Mouse (Mus musculus) embryonic facial prominence, embryonic 13.5 days (tissue): ENCODE measurements at regions not wholly inside any gene's neighbourhood (a gene's known extent, or its start where the extent isn't known, plus 50 kb on each side); places are given as distances from the start of the nearest gene placed in this dataset.
"Not testable (repeated sequence)": the region's sequence is repeated elsewhere in the genome, so short reads cannot be mapped to it uniquely, and the experiment has no call there.

Experiments used
- ATAC-seq: fragments of 200-750 bp; cut with Nextera tagmentation; 2 replicates; pipeline ENCODE4 v1.8.0; 2017; ENCODE audit warnings: low read depth; ENCODE audit not compliant: insufficient number of reproducible peaks, insufficient read depth, low FRiP score, low TSS enrichment
- H3K27ac ChIP-seq: fragments of 300-500 bp; sonication (generic); 2 replicates; pipeline ENCODE4 v1.5.1; 2015; ENCODE audit warnings: moderate library complexity, mild to moderate bottlenecking, inconsistent platforms
- H3K27me3 ChIP-seq: fragments of 300-500 bp; sonication (generic); 2 replicates; pipeline ENCODE4 v1.6.1; 2015; ENCODE audit warnings: mild to moderate bottlenecking, inconsistent platforms
- H3K36me3 ChIP-seq: fragments of 300-500 bp; sonication (generic); 2 replicates; pipeline ENCODE4 v1.6.1; 2015; ENCODE audit warnings: mild to moderate bottlenecking, inconsistent platforms
- H3K4me1 ChIP-seq: fragments of 300-500 bp; sonication (generic); 2 replicates; pipeline ENCODE4 v1.6.1; 2015; ENCODE audit warnings: inconsistent platforms
- H3K4me2 ChIP-seq: fragments of 300-500 bp; sonication (generic); 2 replicates; pipeline ENCODE4 v1.6.1; 2015; ENCODE audit warnings: moderate library complexity, mild to moderate bottlenecking, inconsistent platforms
- H3K4me3 ChIP-seq: fragments of 300-500 bp; sonication (generic); 2 replicates; pipeline ENCODE4 v1.5.1; 2015; ENCODE audit warnings: mild to moderate bottlenecking, inconsistent platforms
- H3K9ac ChIP-seq: fragments of 300-500 bp; sonication (generic); 2 replicates; pipeline ENCODE4 v1.6.1; 2015; ENCODE audit warnings: mild to moderate bottlenecking, inconsistent platforms
- H3K9me3 ChIP-seq: fragments of 300-500 bp; sonication (generic); 2 replicates; pipeline ENCODE4 v1.6.1; 2016; ENCODE audit warnings: inconsistent platforms
- WGBS: fragments of 180-500 bp; shearing (Covaris S2); methylation state at CpG from one replicate; pipeline ENCODE4 v1.1.7; 2015; ENCODE audit warnings: mixed read lengths; 5-methylcytosine and 5-hydroxymethylcytosine counted together

DNA sequence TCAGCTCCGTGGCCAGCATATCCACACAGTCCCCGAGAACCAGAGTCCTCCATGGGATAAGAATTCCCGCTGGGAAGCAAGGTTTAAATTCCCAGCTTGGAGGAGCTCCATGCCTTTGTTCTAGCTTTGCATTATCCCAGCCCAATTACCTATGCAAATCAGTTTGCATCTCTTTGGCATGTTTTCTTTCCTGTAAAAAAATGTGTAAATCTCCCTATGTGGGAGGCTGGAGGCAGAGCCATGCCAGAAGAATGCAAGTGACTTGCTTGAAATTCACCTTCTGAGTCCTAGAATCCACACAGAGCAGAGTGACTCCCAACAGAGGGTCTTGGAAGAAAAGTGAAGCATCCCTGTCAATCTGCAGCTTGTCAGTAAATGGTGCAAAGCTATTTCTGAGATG lies 388.9 kb downstream of the Tcerg1l start:
- ATAC-seq = no peak
- Histone ChIP-seq H3K4me3 (no peak overlapping the region), H3K27ac (no peak overlapping the region), H3K9ac (no peak overlapping the region), H3K9me3 (no peaks in the 10 kb centered on the region), H3K4me1 (peaks cover 8% of the 10 kb centered on the region; the same call in 1 of the 2 replicates), H3K27me3 (peaks cover 5% of the 10 kb centered on the region; the same call in 1 of the 2 replicates), H3K4me2 (no peak overlapping the region), H3K36me3 (no peaks in the 10 kb centered on the region)
- WGBS = 39% methylated on average over 3 of the region's 3 CpGs

DNA sequence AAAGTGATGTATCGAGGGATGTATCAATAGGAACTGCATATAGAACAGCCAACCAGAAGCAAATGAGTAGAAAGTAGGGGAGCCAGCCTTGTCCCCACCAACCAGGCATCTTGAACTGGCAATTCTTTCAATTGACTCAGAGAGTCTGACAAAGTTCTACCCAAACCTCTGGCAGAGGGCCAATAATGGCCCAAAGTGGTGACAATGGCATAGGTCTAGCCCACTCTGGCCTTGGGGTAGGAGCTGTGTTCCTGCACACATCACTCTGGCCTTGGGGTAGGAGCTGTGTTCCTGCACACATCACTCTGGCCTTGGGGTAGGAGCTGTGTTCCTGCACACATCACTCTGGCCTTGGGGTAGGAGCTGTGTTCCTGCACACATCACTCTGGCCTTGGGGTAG lies 373.5 kb downstream of the Tcerg1l start:
- H3K27me3 ChIP-seq, H3K36me3 ChIP-seq, H3K4me1 ChIP-seq, H3K27ac ChIP-seq, ATAC-seq, H3K4me2 ChIP-seq, H3K9me3 ChIP-seq, H3K4me3 ChIP-seq, H3K9ac ChIP-seq: not testable (repeated sequence)
- 91% methylated on average over 1 of the region's 1 CpGs for WGBS

DNA sequence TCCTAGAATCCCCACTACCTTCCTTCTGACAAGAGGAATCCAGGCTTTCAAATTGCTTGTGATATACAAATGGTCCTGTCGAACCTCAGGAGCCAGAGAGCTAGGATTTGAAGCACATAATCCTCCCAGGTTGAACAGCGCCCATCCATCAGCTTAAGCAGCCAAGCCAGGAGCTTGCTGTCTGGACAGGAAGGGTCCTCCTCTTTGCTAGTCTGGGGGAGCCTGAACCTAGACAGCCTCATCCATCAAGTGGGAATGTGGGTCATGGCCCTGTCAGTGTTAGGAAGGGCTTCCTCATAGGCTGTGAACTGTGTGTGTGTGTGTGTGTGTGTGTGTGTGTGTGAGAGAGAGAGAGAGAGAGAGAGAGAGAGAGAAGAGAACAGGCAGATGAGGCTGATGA lies 345.8 kb downstream of the Tcerg1l start:
- H3K4me2 ChIP-seq = no peak overlapping the region
- H3K9ac ChIP-seq = no peak overlapping the region
- no peak for ATAC-seq
- H3K27ac ChIP-seq = no peak overlapping the region
- no peaks in the 10 kb centered on the region for H3K4me1 ChIP-seq
- no peak overlapping the region for H3K4me3 ChIP-seq
- H3K9me3 ChIP-seq = no peaks in the 10 kb centered on the region
- 76% methylated on average over 2 of the region's 2 CpGs for WGBS
- no peaks in the 10 kb centered on the region for H3K36me3 ChIP-seq
- no peaks in the 10 kb centered on the region for H3K27me3 ChIP-seq

DNA sequence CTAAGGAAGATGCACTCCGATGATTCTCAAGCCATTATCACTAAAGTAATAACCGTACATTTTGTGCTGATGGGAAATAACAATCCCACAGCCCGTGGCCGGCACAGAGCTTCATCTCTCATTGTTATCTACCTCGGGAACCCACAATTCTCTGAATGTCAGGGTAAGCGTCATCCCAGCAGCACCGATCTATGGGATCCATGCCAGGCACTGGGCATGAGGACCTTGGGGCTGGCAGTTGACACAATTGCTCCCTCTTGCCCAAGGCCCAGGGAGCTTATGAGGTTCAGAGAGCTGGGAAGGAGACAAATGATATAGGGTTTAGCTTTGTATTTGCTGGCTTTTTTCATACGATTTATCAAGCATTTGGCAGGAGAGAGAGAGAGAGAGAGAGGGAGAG lies 342.8 kb downstream of the Tcerg1l start:
- no peaks in the 10 kb centered on the region for H3K27me3 ChIP-seq
- no peaks in the 10 kb centered on the region for H3K9me3 ChIP-seq
- H3K9ac ChIP-seq = no peak overlapping the region
- no peak overlapping the region for H3K4me3 ChIP-seq
- no peak for ATAC-seq
- no peaks in the 10 kb centered on the region for H3K36me3 ChIP-seq
- no peak overlapping the region for H3K27ac ChIP-seq
- no peak overlapping the region for H3K4me2 ChIP-seq
- 88% methylated on average over 8 of the region's 8 CpGs for WGBS
- H3K4me1 ChIP-seq = no peaks in the 10 kb centered on the region

DNA sequence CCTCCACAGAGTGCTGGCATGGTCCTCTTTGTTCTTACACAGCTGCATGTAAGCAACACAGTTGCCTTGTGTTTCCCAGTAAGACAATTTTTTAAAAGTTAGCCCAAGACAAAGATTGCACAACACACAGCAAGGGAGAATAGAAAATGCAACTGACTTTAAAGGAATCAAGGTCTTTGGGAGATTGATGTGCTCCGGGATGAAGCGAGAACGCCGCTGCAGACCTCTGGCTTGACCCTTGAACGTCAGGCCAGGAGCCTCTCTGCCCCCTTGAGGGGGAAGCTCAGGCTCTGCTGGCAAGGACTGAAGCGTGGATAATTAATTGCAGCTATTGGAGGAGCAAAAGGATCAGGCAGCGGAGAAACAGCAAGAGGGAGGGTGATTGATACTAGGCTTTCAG lies 336.4 kb downstream of the Tcerg1l start:
- H3K36me3 ChIP-seq = no peaks in the 10 kb centered on the region
- no peak for ATAC-seq
- H3K27ac ChIP-seq = no peak overlapping the region
- no peaks in the 10 kb centered on the region for H3K27me3 ChIP-seq
- H3K4me3 ChIP-seq = no peak overlapping the region
- H3K4me1 ChIP-seq = 0 out of 2 replicates have a peak, but pooled peaks cover 3% of the 10 kb centered on the region
- H3K9ac ChIP-seq = no peak overlapping the region
- H3K9me3 ChIP-seq = no peaks in the 10 kb centered on the region
- H3K4me2 ChIP-seq = no peak overlapping the region
- 19% methylated on average over 7 of the region's 7 CpGs for WGBS

DNA sequence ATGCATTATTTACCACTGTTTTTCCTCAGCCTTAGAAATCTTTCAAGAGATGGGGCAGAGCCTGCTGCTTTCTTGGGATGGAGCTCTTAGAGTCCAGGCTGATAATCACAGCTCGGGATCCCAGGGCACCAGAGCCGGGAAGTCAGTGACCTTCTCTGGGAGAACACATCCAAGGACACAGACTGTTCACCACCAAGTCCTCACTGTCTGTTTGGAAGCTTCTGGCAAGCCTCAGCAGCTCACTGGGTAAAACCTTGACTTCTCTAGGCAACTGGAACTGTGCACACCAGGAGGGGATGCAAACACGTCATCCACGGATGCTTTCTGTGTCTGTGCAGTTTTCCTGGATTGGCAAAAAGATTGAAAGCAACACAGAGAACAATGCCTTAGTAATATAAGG lies 330.6 kb downstream of the Tcerg1l start:
- Histone ChIP-seq H3K4me3 (no peak overlapping the region), H3K27ac (no peak overlapping the region), H3K27me3 (no peaks in the 10 kb centered on the region), H3K4me1 (no peaks in the 10 kb centered on the region), H3K4me2 (no peak overlapping the region), H3K9me3 (no peaks in the 10 kb centered on the region), H3K9ac (no peak overlapping the region), H3K36me3 (no peaks in the 10 kb centered on the region)
- ATAC-seq = no peak
- WGBS = 82% methylated on average over 4 of the region's 4 CpGs

DNA sequence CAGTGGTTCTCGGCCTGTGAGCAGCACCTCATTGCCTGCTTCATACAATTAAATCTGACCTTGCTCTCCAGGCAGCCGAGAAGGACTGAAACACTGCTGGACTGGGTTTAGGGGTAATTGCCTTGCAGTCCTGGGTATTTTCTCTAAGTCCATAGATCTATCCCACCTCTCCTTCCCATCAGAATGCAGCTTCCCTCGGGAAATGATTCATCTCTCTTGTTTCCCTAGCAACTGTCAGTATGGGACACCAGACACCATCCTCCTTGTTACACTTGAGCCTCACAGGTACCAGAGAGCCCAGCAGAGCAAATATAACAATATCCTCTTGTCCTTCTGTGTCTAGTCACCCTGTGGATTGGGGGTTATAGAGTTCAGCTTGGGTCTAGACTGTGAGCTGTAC lies 322.3 kb downstream of the Tcerg1l start:
- Histone ChIP-seq H3K9ac (no peak overlapping the region), H3K27ac (no peak overlapping the region), H3K4me2 (no peak overlapping the region), H3K9me3 (no peaks in the 10 kb centered on the region), H3K27me3 (no peaks in the 10 kb centered on the region), H3K4me3 (no peak overlapping the region), H3K4me1 (no peaks in the 10 kb centered on the region), H3K36me3 (no peaks in the 10 kb centered on the region)
- WGBS = 63% methylated on average over 3 of the region's 3 CpGs
- ATAC-seq = no peak

DNA sequence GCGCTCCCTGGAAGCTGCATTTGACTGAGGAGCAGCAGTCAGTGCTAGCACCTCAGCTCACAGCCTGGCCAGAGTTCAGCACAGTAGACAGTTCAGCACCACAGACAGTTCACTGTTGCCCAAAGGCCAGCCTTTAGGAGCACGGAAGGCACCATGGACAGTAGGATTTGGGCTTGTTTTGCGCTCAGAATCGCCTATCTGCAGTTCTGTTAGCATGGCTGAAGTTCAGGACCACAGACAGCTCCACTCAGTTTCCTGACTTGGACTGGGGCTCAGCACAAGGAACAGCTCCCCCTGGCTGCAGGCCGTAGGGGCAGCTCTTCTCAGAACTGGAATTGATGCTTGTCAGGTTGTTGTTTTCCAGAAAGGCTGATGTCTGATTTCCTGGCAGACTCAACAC lies 313.6 kb downstream of the Tcerg1l start:
- Histone ChIP-seq H3K4me2 (no peak overlapping the region), H3K27ac (no peak overlapping the region), H3K9me3 (no peaks in the 10 kb centered on the region), H3K4me1 (no peaks in the 10 kb centered on the region), H3K27me3 (no peaks in the 10 kb centered on the region), H3K36me3 (no peaks in the 10 kb centered on the region), H3K4me3 (no peak overlapping the region), H3K9ac (no peak overlapping the region)
- ATAC-seq = no peak
- 14% methylated on average over 5 of the region's 5 CpGs for WGBS

DNA sequence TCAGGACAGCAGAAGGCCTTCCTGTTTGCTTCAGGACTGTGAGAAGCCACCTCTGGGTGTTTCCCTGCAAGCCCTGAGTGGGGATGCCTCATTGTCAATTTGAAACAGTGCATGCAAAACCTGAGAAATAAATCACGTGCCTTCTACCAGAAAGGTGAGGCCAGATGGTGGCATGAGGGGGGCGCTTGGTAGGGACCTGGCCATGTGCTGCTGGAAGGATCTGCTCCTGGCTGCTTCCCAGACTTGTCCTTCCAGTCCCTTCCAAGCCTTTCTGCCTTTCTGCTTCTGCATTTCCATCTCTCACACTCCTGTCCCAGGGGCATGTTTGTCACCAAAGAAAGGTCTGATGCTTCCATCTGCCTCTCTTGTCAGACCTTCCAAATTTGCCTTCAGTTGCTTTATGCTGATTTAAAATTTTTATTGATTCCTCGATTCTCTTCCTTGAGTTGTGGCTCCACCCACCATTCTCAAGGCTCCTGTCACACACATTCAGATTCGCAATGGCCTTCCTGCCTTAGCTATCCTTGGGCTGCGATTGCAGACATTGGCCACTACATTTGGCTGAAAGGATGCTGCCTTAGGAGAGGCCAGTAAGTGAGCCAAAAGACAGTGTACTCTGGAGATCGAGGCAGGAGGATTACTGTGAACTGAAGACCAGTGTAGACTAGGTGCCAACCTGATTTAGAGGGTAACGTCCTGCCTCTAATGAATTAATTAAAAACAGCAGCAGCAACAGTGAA lies 289.9 kb downstream of the Tcerg1l start:
- no peaks in the 10 kb centered on the region for H3K36me3 ChIP-seq
- H3K4me1 ChIP-seq = no peaks in the 10 kb centered on the region
- no peaks in the 10 kb centered on the region for H3K27me3 ChIP-seq
- WGBS = 56% methylated on average over 7 of the region's 7 CpGs
- no peak overlapping the region for H3K4me3 ChIP-seq
- H3K4me2 ChIP-seq = no peak overlapping the region
- H3K9ac ChIP-seq = no peak overlapping the region
- ATAC-seq = no peak
- no peak overlapping the region for H3K27ac ChIP-seq
- no peaks in the 10 kb centered on the region for H3K9me3 ChIP-seq

DNA sequence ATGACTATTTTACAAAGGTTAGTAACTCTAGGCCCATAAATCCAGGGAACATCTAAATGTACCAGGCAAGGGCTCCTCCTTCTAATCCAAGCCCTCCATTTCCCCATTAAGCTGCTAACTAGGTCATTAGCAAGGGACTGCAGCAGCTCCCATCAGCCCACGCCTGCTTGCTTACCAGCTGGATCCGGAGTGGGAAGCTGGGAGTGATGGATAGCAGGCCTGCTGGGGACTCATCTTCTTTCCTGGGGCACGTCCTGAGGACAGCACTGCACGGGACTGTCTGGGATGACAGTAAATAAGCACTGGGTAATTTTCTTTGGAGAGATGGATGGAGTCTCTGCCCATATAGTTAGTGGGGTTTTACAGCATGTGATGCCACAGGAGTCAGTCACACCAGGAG lies 276.0 kb downstream of the Tcerg1l start:
- Histone ChIP-seq H3K4me3 (no peak overlapping the region), H3K4me1 (no peaks in the 10 kb centered on the region), H3K4me2 (no peak overlapping the region), H3K9ac (no peak overlapping the region), H3K36me3 (no peaks in the 10 kb centered on the region), H3K27ac (no peak overlapping the region), H3K27me3 (no peaks in the 10 kb centered on the region), H3K9me3 (no peaks in the 10 kb centered on the region)
- ATAC-seq = no peak
- WGBS = 42% methylated on average over 4 of the region's 4 CpGs

DNA sequence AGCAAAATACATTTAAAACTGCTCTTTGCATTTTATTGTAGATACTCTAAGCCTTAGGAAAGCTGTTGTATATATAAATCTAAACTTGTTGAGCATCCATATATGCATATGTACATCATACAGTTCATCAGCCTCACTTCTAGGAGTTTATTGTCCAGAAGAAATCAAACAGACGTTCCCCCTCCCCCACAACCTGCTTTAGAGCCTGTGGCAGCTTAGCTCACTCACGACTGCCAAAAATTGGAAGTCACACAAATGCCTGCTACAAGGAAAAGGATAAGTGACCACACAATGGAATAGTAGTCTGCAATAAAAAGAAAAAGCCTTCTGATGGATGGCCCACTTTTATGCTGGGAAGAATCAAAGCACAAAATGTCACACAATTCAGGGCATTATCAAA lies 267.8 kb downstream of the Tcerg1l start:
- no peak for ATAC-seq
- no peak overlapping the region for H3K4me2 ChIP-seq
- 48% methylated on average over 2 of the region's 2 CpGs for WGBS
- H3K27me3 ChIP-seq = peaks cover 7% of the 10 kb centered on the region; the same call in 1 of the 2 replicates
- H3K36me3 ChIP-seq = no peaks in the 10 kb centered on the region
- H3K9ac ChIP-seq = no peak overlapping the region
- H3K27ac ChIP-seq = no peak overlapping the region
- no peaks in the 10 kb centered on the region for H3K9me3 ChIP-seq
- no peak overlapping the region for H3K4me3 ChIP-seq
- H3K4me1 ChIP-seq = no peaks in the 10 kb centered on the region

DNA sequence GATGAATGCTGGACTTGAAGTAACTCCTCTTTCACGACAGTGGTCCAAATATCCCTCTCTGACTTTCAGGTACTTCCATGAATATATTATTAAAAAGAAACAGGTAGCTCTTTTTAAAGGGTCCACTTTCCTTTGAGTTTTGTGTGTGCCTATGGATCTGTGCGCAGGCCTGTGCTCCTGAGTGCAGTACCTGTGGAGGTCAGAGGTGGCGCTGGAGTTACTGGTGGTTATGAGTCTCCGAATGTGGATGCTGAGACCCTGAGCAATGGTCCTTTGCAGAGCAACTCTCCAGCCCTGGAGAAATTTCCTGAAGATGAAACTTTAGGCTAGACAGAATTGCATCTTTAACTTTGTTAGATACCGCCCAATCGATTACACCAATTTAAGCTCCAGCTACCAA lies 264.1 kb downstream of the Tcerg1l start:
- Histone ChIP-seq H3K36me3 (no peaks in the 10 kb centered on the region), H3K4me2 (no peak overlapping the region), H3K9ac (no peak overlapping the region), H3K4me1 (no peaks in the 10 kb centered on the region), H3K9me3 (no peaks in the 10 kb centered on the region), H3K4me3 (no peak overlapping the region), H3K27ac (no peak overlapping the region), H3K27me3 (peaks cover 7% of the 10 kb centered on the region; the same call in 1 of the 2 replicates)
- ATAC-seq = no peak
- 87% methylated on average over 6 of the region's 6 CpGs for WGBS
